Mouse (Mus musculus) spleen, adult 2 months (tissue): Measurements from ENCODE around the gene Bmyc. TPM values are rescaled to one million over a fixed set of nuclear protein-coding genes. Genes with fewer than 3 reads are reported as not detected.
"Not testable (repeated sequence)": the region's sequence is repeated elsewhere in the genome, so short reads cannot be mapped to it uniquely, and the experiment has no call there.

ENCODE experiments used
- DNase-seq, 2 experiments: peaks; one replicate each; pipeline versions ENCODE4 v3.0.0 to v3.0.0-alpha.2; 2012 to 2021; ENCODE audit warnings: low spot score in 2 of 2, low read depth in 1 of 2
- H3K27ac ChIP-seq: fragments of 200-500 bp; 2 replicates; pipeline ENCODE4 v1.5.1; 2012; ENCODE audit warnings: low read length, inconsistent platforms; ENCODE audit not compliant: insufficient read depth
- H3K27me3 ChIP-seq: fragments of 200-500 bp; 2 replicates; pipeline ENCODE4 v1.6.1; 2012; ENCODE audit warnings: mild to moderate bottlenecking, moderate library complexity, low read length, inconsistent platforms; ENCODE audit not compliant: control insufficient read depth, insufficient read depth
- H3K36me3 ChIP-seq: fragments of 200-500 bp; 2 replicates; pipeline ENCODE4 v1.6.1; 2012; ENCODE audit warnings: mild to moderate bottlenecking, low read length, inconsistent platforms; ENCODE audit not compliant: control insufficient read depth, insufficient read depth
- H3K4me1 ChIP-seq: fragments of 200-500 bp; 2 replicates; pipeline ENCODE4 v1.6.1; 2011; ENCODE audit warnings: inconsistent platforms; ENCODE audit not compliant: control insufficient read depth, insufficient read depth, insufficient read length
- H3K4me3 ChIP-seq: fragments of 200-500 bp; 2 replicates; pipeline ENCODE4 v1.5.1; 2011; ENCODE audit warnings: mild to moderate bottlenecking, inconsistent platforms; ENCODE audit not compliant: insufficient read depth, insufficient read length; ENCODE audit errors: extremely low read depth
- CTCF ChIP-seq: fragments of 200-500 bp; IDR thresholded peaks from 2 replicates; pipeline ENCODE4 v1.5.1; 2011; ENCODE audit warnings: mild to moderate bottlenecking, inconsistent platforms; ENCODE audit not compliant: insufficient read depth, insufficient read length, insufficient replicate concordance; ENCODE audit errors: extremely low read depth
- POLR2A ChIP-seq: fragments of 200-500 bp; IDR thresholded peaks from 2 replicates; pipeline ENCODE4 v1.6.1; 2011; ENCODE audit warnings: low read depth, low read length, inconsistent platforms
- WGBS: fragments of 180-500 bp; shearing (Covaris S2); methylation state at CpG from one replicate; pipeline ENCODE4 v1.1.7; 2018; 5-methylcytosine and 5-hydroxymethylcytosine counted together
- polyA plus RNA-seq: library from polyadenylated mRNA; depleted of rRNA; stranded (reverse); fragments of >200 nt; gene quantifications from 2 replicates; pipeline ENCODE4 v1.2.3, GENCODE M21; 2012

The Bmyc gene
- polyA plus RNA-seq, 1 experiment, result 55.3 TPM

GRCm38 (mm10) chr2:25698696-25699095 is 7.8 kb upstream of the Bmyc start:
- Histone ChIP-seq H3K27ac (no peak overlapping the region), H3K4me3 (no peak overlapping the region), H3K27me3 (no peaks in the 10 kb centered on the region), H3K36me3 (no peaks in the 10 kb centered on the region), H3K4me1 (no peaks in the 10 kb centered on the region)
- 91% methylated on average over 2 of the region's 2 CpGs for WGBS
- TF ChIP-seq CTCF (no peak), POLR2A (no peak)
- DNase-seq, result no peak

- 80% methylated on average over 3 of the region's 3 CpGs for WGBS
Measured at GRCm38 (mm10) chr2:25699743-25700142, 6.8 kb upstream of the Bmyc start, which contains the start of gene Obp2a. Gene Obp2a (plus strand): TSS chr2:25700043.

GRCm38 (mm10) chr2:25701001-25701400 is 5.5 kb upstream of the Bmyc start:
- no peak overlapping the region for H3K27ac ChIP-seq
- TF ChIP-seq CTCF, result no peak
- no peak for TF ChIP-seq POLR2A
- no peaks in the 10 kb centered on the region for H3K4me1 ChIP-seq
- WGBS, result 65% methylated on average over 5 of the region's 5 CpGs
- DNase-seq, result no peak
- no peak overlapping the region for H3K4me3 ChIP-seq
- no peaks in the 10 kb centered on the region for H3K27me3 ChIP-seq
- H3K36me3 ChIP-seq, result no peaks in the 10 kb centered on the region

More at GRCm38 (mm10) chr2:25699743-25700142, 6.8 kb upstream of the Bmyc start, which contains the start of gene Obp2a:
- not testable (repeated sequence) for H3K27me3 ChIP-seq, DNase-seq, H3K36me3 ChIP-seq, H3K4me3 ChIP-seq, H3K27ac ChIP-seq, H3K4me1 ChIP-seq

- DNase-seq, result no peak
- WGBS, result 83% methylated on average over 4 of the region's 4 CpGs
- Histone ChIP-seq H3K4me1 (peaks cover 7% of the 10 kb centered on the region), H3K4me3 (no peak overlapping the region), H3K27me3 (no peaks in the 10 kb centered on the region), H3K27ac (no peak overlapping the region), H3K36me3 (no peaks in the 10 kb centered on the region)
- TF ChIP-seq CTCF (no peak), POLR2A (no peak)
Measured at GRCm38 (mm10) chr2:25703706-25704105, 2.8 kb upstream of the Bmyc start.

GRCm38 (mm10) chr2:25708121-25708520 is 1.6 kb downstream of the Bmyc start:
- H3K4me1 ChIP-seq, result peaks cover 7% of the 10 kb centered on the region
- H3K4me3 ChIP-seq, result peak overlapping the region; percentile 53; the same call in 1 of the 2 replicates
- no peaks in the 10 kb centered on the region for H3K27me3 ChIP-seq
- TF ChIP-seq CTCF, result no peak
- TF ChIP-seq POLR2A, result no peak
- H3K27ac ChIP-seq, result peak overlapping the region; percentile 77; the same call in 1 of the 2 replicates
- H3K36me3 ChIP-seq, result no peaks in the 10 kb centered on the region
- 61% methylated on average over 2 of the region's 2 CpGs for WGBS
- peak; percentile 37 to 43 for DNase-seq

- not testable (repeated sequence) for DNase-seq, H3K36me3 ChIP-seq, H3K27me3 ChIP-seq, H3K4me1 ChIP-seq, H3K4me3 ChIP-seq, H3K27ac ChIP-seq
- WGBS, result 100% methylated on average over 1 of the region's 1 CpGs
Measured at GRCm38 (mm10) chr2:25709056-25709455, 2.5 kb downstream of the Bmyc start.

GRCm38 (mm10) chr2:25709791-25710190 is 3.3 kb downstream of the Bmyc start:
- H3K36me3 ChIP-seq, H3K4me1 ChIP-seq, H3K4me3 ChIP-seq, H3K27me3 ChIP-seq, H3K27ac ChIP-seq, DNase-seq: not testable (repeated sequence)
- WGBS, result 76% methylated on average over 2 of the region's 2 CpGs

GRCm38 (mm10) chr2:25711641-25712040 is 5.1 kb downstream of the Bmyc start:
- H3K27me3 ChIP-seq, DNase-seq, H3K27ac ChIP-seq, H3K36me3 ChIP-seq, H3K4me3 ChIP-seq, H3K4me1 ChIP-seq: not testable (repeated sequence)
- WGBS, result 80% methylated on average over 3 of the region's 3 CpGs
